Comparison of ENCODE assay signal across 24 mouse cellular contexts in the genomic region with DNA sequence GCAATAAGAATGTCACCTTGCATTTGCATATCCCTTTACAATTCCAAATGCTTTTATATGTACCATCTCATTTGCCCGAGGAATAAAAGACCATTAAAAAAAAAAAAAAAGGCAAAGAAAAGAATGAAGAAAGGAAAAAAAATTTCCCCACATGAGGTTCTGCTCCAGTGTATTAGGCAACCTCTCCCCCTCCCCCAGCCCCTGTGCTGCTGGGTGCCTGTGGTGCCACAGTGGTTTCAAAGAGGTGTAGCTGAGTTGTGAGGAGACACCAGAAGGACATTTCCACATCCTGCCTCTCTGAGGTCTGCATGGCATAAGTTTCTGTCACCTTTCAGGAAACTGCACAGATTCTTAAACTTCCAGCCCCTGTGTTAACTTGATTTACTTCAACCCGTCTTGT. TPM values are rescaled to one million over a fixed set of nuclear protein-coding genes. Genes with fewer than 3 reads are reported as not detected.
"Had no signal": no experiment of that assay in that cellular context is flagged by ENCODE, and none has a peak within 500 bp of the region (broad histone marks: within the 10 kb centered on the region; RNA-seq: fewer than 3 reads in every experiment).

No protein-coding gene starts in this region.

- H3K9ac ChIP-seq: lung, embryonic 15.5 days; midbrain, embryonic 12.5 days; neural tube, embryonic 13.5 days; neural tube, embryonic 15.5 days had no signal

- H3K4me3 ChIP-seq: lung, embryonic 15.5 days; midbrain, embryonic 10.5 days; midbrain, embryonic 12.5 days; myocyte; neural tube, embryonic 13.5 days; neural tube, embryonic 15.5 days had no signal

- H3K27ac ChIP-seq: lung, embryonic 15.5 days; midbrain, embryonic 10.5 days; midbrain, embryonic 12.5 days; neural tube, embryonic 13.5 days; neural tube, embryonic 15.5 days had no signal

- H3K9me3 ChIP-seq: lung, embryonic 15.5 days; midbrain, embryonic 10.5 days; midbrain, embryonic 12.5 days; neural tube, embryonic 13.5 days; neural tube, embryonic 15.5 days had no signal

- H3K27me3 ChIP-seq: lung, embryonic 15.5 days; midbrain, embryonic 12.5 days; neural tube, embryonic 13.5 days; neural tube, embryonic 15.5 days had no signal

- H3K4me2 ChIP-seq: lung, embryonic 15.5 days; midbrain, embryonic 12.5 days; neural tube, embryonic 13.5 days; neural tube, embryonic 15.5 days had no signal

- H3K36me3 ChIP-seq: lung, embryonic 15.5 days; midbrain, embryonic 10.5 days; midbrain, embryonic 12.5 days; neural tube, embryonic 13.5 days; neural tube, embryonic 15.5 days had no signal

- H3K4me1 ChIP-seq: neural tube, embryonic 13.5 days had no signal

- ATAC-seq: midbrain, embryonic 16.5 days had no signal

- DNase-seq: lung, adult 2 months; lung, postnatal 10 days; midbrain, embryonic 14.5 days; retina, postnatal 1 day; right cerebral cortex, adult 18-20 months; right cerebral cortex, postnatal 25 days; right cerebral cortex, postnatal 4 days; spleen, adult 18-20 months; thymus, adult 18-20 months; thymus, postnatal 25 days; thymus, postnatal 4 days had no signal

RNA-seq across cellular contexts. Expression of a gene that starts 3.0 kb away (rescaled TPM):
- polyA plus RNA-seq: liver, embryonic 16.5 days; midbrain, embryonic 10.5 days; midbrain, embryonic 12.5 days; midbrain, embryonic 14.5 days; midbrain, embryonic 16.5 days; myocyte; neural tube, embryonic 11.5 days; neural tube, embryonic 13.5 days; neural tube, embryonic 15.5 days; small intestine, adult 2 months; stomach, embryonic 14.5 days; stomach, embryonic 16.5 days; thymus, postnatal 0 days had no signal
